Mouse (Mus musculus) limb, embryonic 15.5 days (tissue): ENCODE data around the gene Ergic2. TPM values are rescaled to one million over a fixed set of nuclear protein-coding genes. Genes with fewer than 3 reads are reported as not detected.
A peak's percentile ranks its signal among the peaks of the same experiment; 100 is the strongest.

Source experiments
- ATAC-seq: fragments of 200-750 bp; cut with Nextera tagmentation; 2 replicates; pipeline ENCODE4 v1.8.0; 2017; ENCODE audit warnings: low read depth, moderate TSS enrichment; ENCODE audit not compliant: insufficient number of reproducible peaks, low FRiP score, low TSS enrichment
- H3K27ac ChIP-seq: fragments of 300-500 bp; sonication (generic); 2 replicates; pipeline ENCODE4 v1.5.1; 2015; ENCODE audit warnings: moderate library complexity, mild to moderate bottlenecking, inconsistent platforms
- H3K27me3 ChIP-seq: fragments of 300-500 bp; sonication (generic); 2 replicates; pipeline ENCODE4 v1.6.1; 2015; ENCODE audit warnings: inconsistent platforms
- H3K36me3 ChIP-seq: fragments of 300-500 bp; sonication (generic); 2 replicates; pipeline ENCODE4 v1.6.1; 2015; ENCODE audit warnings: inconsistent platforms
- H3K4me1 ChIP-seq: fragments of 300-500 bp; sonication (generic); 2 replicates; pipeline ENCODE4 v1.6.1; 2015; ENCODE audit warnings: inconsistent platforms
- H3K4me2 ChIP-seq: fragments of 300-500 bp; sonication (generic); 2 replicates; pipeline ENCODE4 v1.6.1; 2015; ENCODE audit warnings: mild to moderate bottlenecking, inconsistent platforms
- H3K4me3 ChIP-seq: fragments of 300-500 bp; sonication (generic); 2 replicates; pipeline ENCODE4 v1.5.1; 2015; ENCODE audit warnings: mild to moderate bottlenecking, inconsistent platforms
- H3K9ac ChIP-seq: fragments of 300-500 bp; sonication (generic); 2 replicates; pipeline ENCODE4 v1.6.1; 2015; ENCODE audit warnings: inconsistent platforms
- H3K9me3 ChIP-seq: fragments of 300-500 bp; sonication (generic); 2 replicates; pipeline ENCODE4 v1.6.1; 2016; ENCODE audit warnings: inconsistent platforms
- WGBS: fragments of 180-500 bp; shearing (Covaris S2); methylation state at CpG from one replicate; pipeline ENCODE4 v1.1.7; 2015; 5-methylcytosine and 5-hydroxymethylcytosine counted together
- polyA plus RNA-seq: library from polyadenylated mRNA; unstranded; fragments of >200 nt; fragmentation: Nextera tagmentation; extraction: Ambion mirVana; gene quantifications from 2 replicates; pipeline ENCODE4 v1.2.1, GENCODE M21; 2015

The Ergic2 gene
- polyA plus RNA-seq, result 198 and 205 TPM in 2 replicates

GRCm38 (mm10) chr6:148211897-148212680 lies at the start of gene Ergic2:
Gene Ergic2, minus strand, starts transcription at chr6:148212374.
- H3K4me1 ChIP-seq, result peaks cover 8% of the 10 kb centered on the region; the same call in 1 of the 2 replicates
- H3K4me2 ChIP-seq, result peak within 1 kb of the TSS; percentile 61
- H3K27me3 ChIP-seq, result no peaks in the 10 kb centered on the region
- peak; percentile 98 for ATAC-seq
- peak within 1 kb of the TSS; percentile 86 for H3K4me3 ChIP-seq
- under 1% methylated on average over 61 of the region's 61 CpGs for WGBS
- H3K36me3 ChIP-seq, result no peaks in the 10 kb centered on the region
- no peaks in the 10 kb centered on the region for H3K9me3 ChIP-seq
- H3K9ac ChIP-seq, result peak within 1 kb of the TSS; percentile 96
- peak within 1 kb of the TSS; percentile 88 for H3K27ac ChIP-seq

GRCm38 (mm10) chr6:148260729-148261101 lies 48.5 kb upstream of the Ergic2 start:
- Histone ChIP-seq H3K9ac (no peak overlapping the region), H3K9me3 (no peaks in the 10 kb centered on the region), H3K4me1 (no peaks in the 10 kb centered on the region), H3K4me3 (no peak overlapping the region), H3K36me3 (no peaks in the 10 kb centered on the region), H3K27me3 (no peaks in the 10 kb centered on the region), H3K4me2 (no peak overlapping the region), H3K27ac (no peak overlapping the region)
- ATAC-seq, result no peak
- WGBS, result 87% methylated on average over 6 of the region's 6 CpGs

- Histone ChIP-seq H3K36me3 (no peaks in the 10 kb centered on the region), H3K27ac (no peak overlapping the region), H3K4me3 (no peak overlapping the region), H3K9ac (no peak overlapping the region), H3K9me3 (no peaks in the 10 kb centered on the region), H3K4me2 (no peak overlapping the region), H3K27me3 (no peaks in the 10 kb centered on the region), H3K4me1 (no peaks in the 10 kb centered on the region)
- ATAC-seq, result no peak
- WGBS, result 38% methylated on average over 4 of the region's 4 CpGs
Observed at GRCm38 (mm10) chr6:148259979-148260728, 48.0 kb upstream of the Ergic2 start.

GRCm38 (mm10) chr6:148259074-148259473 lies 46.9 kb upstream of the Ergic2 start:
- Histone ChIP-seq H3K4me1 (no peaks in the 10 kb centered on the region), H3K9ac (no peak overlapping the region), H3K4me3 (no peak overlapping the region), H3K9me3 (no peaks in the 10 kb centered on the region), H3K36me3 (no peaks in the 10 kb centered on the region), H3K27ac (no peak overlapping the region), H3K4me2 (no peak overlapping the region), H3K27me3 (no peaks in the 10 kb centered on the region)
- no peak for ATAC-seq
- 71% methylated on average over 8 of the region's 8 CpGs for WGBS

GRCm38 (mm10) chr6:148257805-148258204 lies 45.6 kb upstream of the Ergic2 start:
- Histone ChIP-seq H3K4me1 (no peaks in the 10 kb centered on the region), H3K4me3 (no peak overlapping the region), H3K27ac (no peak overlapping the region), H3K9ac (no peak overlapping the region), H3K4me2 (no peak overlapping the region), H3K9me3 (no peaks in the 10 kb centered on the region), H3K27me3 (no peaks in the 10 kb centered on the region), H3K36me3 (no peaks in the 10 kb centered on the region)
- ATAC-seq, result no peak
- WGBS, result 75% methylated on average over 2 of the region's 2 CpGs

GRCm38 (mm10) chr6:148256109-148256508 lies 43.9 kb upstream of the Ergic2 start:
- no peak for ATAC-seq
- H3K9me3 ChIP-seq, result no peaks in the 10 kb centered on the region
- H3K27ac ChIP-seq, result no peak overlapping the region
- H3K4me1 ChIP-seq, result no peaks in the 10 kb centered on the region
- H3K9ac ChIP-seq, result no peak overlapping the region
- H3K36me3 ChIP-seq, result no peaks in the 10 kb centered on the region
- H3K27me3 ChIP-seq, result no peaks in the 10 kb centered on the region
- WGBS, result 84% methylated on average over 3 of the region's 3 CpGs
- no peak overlapping the region for H3K4me3 ChIP-seq
- H3K4me2 ChIP-seq, result no peak overlapping the region

- Histone ChIP-seq H3K9ac (no peak overlapping the region), H3K27me3 (no peaks in the 10 kb centered on the region), H3K27ac (no peak overlapping the region), H3K9me3 (no peaks in the 10 kb centered on the region), H3K4me3 (no peak overlapping the region), H3K36me3 (no peaks in the 10 kb centered on the region), H3K4me2 (no peak overlapping the region), H3K4me1 (no peaks in the 10 kb centered on the region)
- ATAC-seq, result no peak
- WGBS, result 35% methylated on average over 1 of the region's 1 CpGs
Observed at GRCm38 (mm10) chr6:148255395-148256053, 43.4 kb upstream of the Ergic2 start.

GRCm38 (mm10) chr6:148249221-148249620 lies 37.0 kb upstream of the Ergic2 start:
- H3K36me3 ChIP-seq, result no peaks in the 10 kb centered on the region
- H3K4me2 ChIP-seq, result no peak overlapping the region
- no peaks in the 10 kb centered on the region for H3K9me3 ChIP-seq
- 73% methylated on average over 3 of the region's 3 CpGs for WGBS
- H3K9ac ChIP-seq, result no peak overlapping the region
- no peak for ATAC-seq
- no peaks in the 10 kb centered on the region for H3K27me3 ChIP-seq
- no peak overlapping the region for H3K27ac ChIP-seq
- H3K4me3 ChIP-seq, result no peak overlapping the region
- no peaks in the 10 kb centered on the region for H3K4me1 ChIP-seq

GRCm38 (mm10) chr6:148248625-148249024 lies 36.5 kb upstream of the Ergic2 start:
- H3K4me3 ChIP-seq, result no peak overlapping the region
- ATAC-seq, result no peak
- H3K9me3 ChIP-seq, result no peaks in the 10 kb centered on the region
- H3K9ac ChIP-seq, result no peak overlapping the region
- H3K36me3 ChIP-seq, result no peaks in the 10 kb centered on the region
- H3K4me2 ChIP-seq, result no peak overlapping the region
- H3K4me1 ChIP-seq, result no peaks in the 10 kb centered on the region
- WGBS, result 37% methylated on average over 2 of the region's 2 CpGs
- no peaks in the 10 kb centered on the region for H3K27me3 ChIP-seq
- H3K27ac ChIP-seq, result no peak overlapping the region

GRCm38 (mm10) chr6:148246544-148246943 lies 34.4 kb upstream of the Ergic2 start:
- Histone ChIP-seq H3K4me2 (no peak overlapping the region), H3K9me3 (no peaks in the 10 kb centered on the region), H3K4me1 (no peaks in the 10 kb centered on the region), H3K27ac (no peak overlapping the region), H3K9ac (no peak overlapping the region), H3K4me3 (no peak overlapping the region), H3K36me3 (0 out of 2 replicates have a peak, but pooled peaks cover 4% of the 10 kb centered on the region), H3K27me3 (no peaks in the 10 kb centered on the region)
- ATAC-seq, result no peak
- WGBS, result 71% methylated on average over 7 of the region's 7 CpGs

- H3K4me2 ChIP-seq, result no peak overlapping the region
- 60% methylated on average over 1 of the region's 1 CpGs for WGBS
- no peak overlapping the region for H3K4me3 ChIP-seq
- H3K9ac ChIP-seq, result no peak overlapping the region
- no peaks in the 10 kb centered on the region for H3K9me3 ChIP-seq
- no peaks in the 10 kb centered on the region for H3K27me3 ChIP-seq
- no peak for ATAC-seq
- no peaks in the 10 kb centered on the region for H3K4me1 ChIP-seq
- H3K27ac ChIP-seq, result no peak overlapping the region
- H3K36me3 ChIP-seq, result 0 out of 2 replicates have a peak, but pooled peaks cover 4% of the 10 kb centered on the region
Observed at GRCm38 (mm10) chr6:148244836-148245235, 32.7 kb upstream of the Ergic2 start.

- H3K4me1 ChIP-seq, result no peaks in the 10 kb centered on the region
- 65% methylated on average over 3 of the region's 3 CpGs for WGBS
- no peak for ATAC-seq
- H3K4me3 ChIP-seq, result no peak overlapping the region
- no peak overlapping the region for H3K27ac ChIP-seq
- H3K4me2 ChIP-seq, result no peak overlapping the region
- H3K36me3 ChIP-seq, result 0 out of 2 replicates have a peak, but pooled peaks cover 4% of the 10 kb centered on the region
- H3K9ac ChIP-seq, result no peak overlapping the region
- H3K9me3 ChIP-seq, result no peaks in the 10 kb centered on the region
- no peaks in the 10 kb centered on the region for H3K27me3 ChIP-seq
Observed at GRCm38 (mm10) chr6:148242304-148242703, 30.1 kb upstream of the Ergic2 start.
